Mouse (Mus musculus): ENCODE measurements around the gene Stfa2.
"Not testable (repeated sequence)": the region's sequence is repeated elsewhere in the genome, so short reads cannot be mapped to it uniquely, and the experiment has no call there.

The Stfa2 gene

DNA sequence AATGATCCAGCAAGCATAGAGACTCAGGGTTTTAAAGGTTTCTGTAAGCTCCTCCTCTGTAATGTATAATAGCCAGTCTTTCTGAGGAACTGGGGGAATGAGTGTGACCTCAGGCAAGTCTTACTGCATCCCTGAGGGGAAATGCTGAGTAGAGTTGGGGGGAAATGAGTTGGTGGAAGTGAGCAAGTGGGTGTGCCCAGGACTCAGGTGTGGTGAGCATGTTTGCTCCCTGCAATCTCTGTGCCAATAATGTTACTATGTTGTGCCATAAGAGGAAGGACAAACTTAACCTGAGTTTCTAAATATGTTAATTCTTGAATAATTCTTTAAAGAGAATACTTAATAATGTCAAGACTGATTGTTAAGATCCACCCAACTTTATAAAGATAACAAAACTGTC lies at the start of gene Stfa2:
Gene Stfa2, minus strand, starts transcription at position 101 of the 400 bp plus-strand sequence.
- no peak for DNase-seq (ENCODE audit: low spot score in 2 of 2)

DNA sequence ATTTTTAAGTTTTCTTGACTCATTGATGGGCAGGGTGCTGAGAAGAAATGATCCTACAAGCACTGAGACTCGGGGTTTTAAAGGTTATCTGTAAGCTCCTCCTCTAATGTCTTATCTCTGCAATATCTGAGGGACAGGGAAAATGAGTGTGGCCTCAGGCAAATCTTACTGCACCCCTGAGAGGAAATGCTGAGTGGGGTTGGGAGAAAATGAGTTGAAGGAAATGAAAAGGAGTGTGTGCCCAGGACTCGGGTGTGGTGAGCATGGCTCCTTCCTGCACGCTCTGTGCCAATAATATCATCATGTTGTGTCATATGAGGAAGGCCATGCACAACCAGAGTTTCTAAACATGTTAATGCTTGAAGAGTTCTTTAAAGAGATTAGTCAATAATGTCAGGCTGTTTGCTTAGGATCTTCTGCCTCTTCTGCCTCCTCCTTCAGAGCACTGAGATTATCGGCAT lies 47.1 kb upstream of the Stfa2 start, which contains the start of gene Stfa3:
Gene Stfa3, minus strand, starts transcription at position 51 of the 461 bp plus-strand sequence.
- DNase-seq (ENCODE audit: low spot score in 2 of 2): no peak

DNA sequence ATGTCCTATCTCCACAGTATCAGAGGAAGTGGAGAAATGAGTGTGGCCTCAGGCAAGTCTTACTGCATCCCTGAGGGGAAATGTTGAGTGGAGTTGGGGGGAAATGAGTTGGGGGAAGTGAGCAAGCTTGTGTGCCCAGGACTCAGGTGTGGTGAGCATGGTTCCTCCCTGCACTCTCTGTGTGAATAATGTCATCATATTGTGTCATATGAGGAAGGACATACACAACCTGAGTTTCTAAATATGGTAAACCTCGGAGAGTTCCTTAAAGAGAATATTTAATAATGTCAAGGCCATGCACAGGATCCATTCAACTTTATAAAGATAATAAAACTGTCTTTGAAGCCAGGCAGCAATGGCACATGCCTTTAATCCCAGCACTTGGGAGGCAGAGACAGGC lies 12.7 kb upstream of the Stfa2 start:
- DNase-seq (ENCODE audit: low spot score in 2 of 2): not testable (repeated sequence)

DNA sequence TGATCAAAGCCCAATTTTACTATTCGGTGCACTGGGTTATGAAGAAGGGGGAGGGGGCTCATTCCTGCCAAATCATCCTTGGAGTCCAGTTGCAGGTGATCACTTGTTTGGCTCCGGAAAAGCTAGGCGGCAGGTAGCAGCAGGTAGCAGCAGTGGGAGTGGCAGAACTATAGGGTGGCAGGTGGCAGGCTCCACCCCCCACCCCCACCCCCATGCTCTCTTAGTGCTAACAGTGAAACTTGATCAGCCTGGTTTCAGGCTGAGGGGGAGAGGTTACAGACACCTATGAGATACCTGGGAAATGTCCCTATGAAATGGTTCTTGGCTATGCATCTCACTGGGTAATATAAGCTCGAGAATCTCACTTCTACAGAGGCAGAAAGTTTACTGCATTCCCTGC lies 19.2 kb downstream of the Stfa2 start:
- DNase-seq (ENCODE audit: low spot score in 2 of 2): no peak

DNA sequence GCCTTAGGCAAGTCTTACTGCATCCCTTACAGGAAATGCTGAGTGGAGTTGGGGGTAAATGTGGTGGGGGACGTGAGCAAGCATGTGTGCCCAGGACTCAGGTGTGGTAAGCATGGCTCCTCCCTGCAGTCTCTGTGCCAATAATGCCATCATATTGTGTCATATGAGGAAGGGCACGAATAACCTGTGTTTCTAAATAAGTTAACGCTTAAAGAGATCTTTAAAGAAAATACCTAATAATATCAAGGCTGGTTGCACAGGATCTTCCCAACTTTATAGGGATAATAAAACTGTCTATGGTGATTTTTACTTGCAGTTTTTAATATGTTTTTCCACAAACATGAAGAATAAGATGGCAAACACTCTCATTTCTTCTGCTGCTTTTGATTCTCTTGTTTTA lies 40.6 kb downstream of the Stfa2 start, which contains the start of gene BC100530:
Gene BC100530, minus strand, starts transcription at position 101 of the 400 bp plus-strand sequence.
- not testable (repeated sequence) for DNase-seq (ENCODE audit: low spot score in 2 of 2)
